Mouse (Mus musculus) G1E (cell line): ENCODE results near the gene Aldh6a1. TPM values are rescaled to one million over a fixed set of nuclear protein-coding genes. Genes with fewer than 3 reads are reported as not detected.

ENCODE experiments used
- ATAC-seq: 2 replicates; pipeline ENCODE4 v1.8.0; 2016; ENCODE audit warnings: mild to moderate bottlenecking; ENCODE audit not compliant: insufficient number of reproducible peaks, poor library complexity, low FRiP score, severe bottlenecking; ENCODE audit errors: extremely low read depth
- DNase-seq: peaks from one replicate; pipeline ENCODE4 v3.0.0; 2012; ENCODE audit warnings: low spot score
- H3K27me3 ChIP-seq: 2 replicates; pipeline ENCODE4 v1.6.1; 2012; ENCODE audit warnings: mild to moderate bottlenecking, low read length, inconsistent platforms; ENCODE audit not compliant: insufficient read depth
- H3K36me3 ChIP-seq: replicated peaks from 2 replicates; pipeline ENCODE3; 2012; ENCODE audit warnings: mild to moderate bottlenecking, inconsistent platforms
- H3K4me1 ChIP-seq: 2 replicates; pipeline ENCODE4 v1.6.1; 2012; ENCODE audit warnings: low read depth, low read length, inconsistent platforms, mixed read lengths; ENCODE audit not compliant: insufficient read depth
- H3K4me3 ChIP-seq: 2 replicates; pipeline ENCODE4 v1.5.1; 2012; ENCODE audit warnings: low read depth, mild to moderate bottlenecking, inconsistent platforms, low read length, moderate library complexity, mixed read lengths
- H3K9me3 ChIP-seq: replicated peaks from 2 replicates; pipeline ENCODE4 v1.6.1; 2012; ENCODE audit warnings: inconsistent platforms
- CTCF ChIP-seq: IDR thresholded peaks from 2 replicates; pipeline ENCODE4 v1.5.1; 2012; ENCODE audit warnings: low read depth, low read length, inconsistent platforms, mixed read lengths
- GATA1 ChIP-seq: IDR thresholded peaks from 2 replicates; pipeline ENCODE4 v1.6.1; 2012; ENCODE audit warnings: borderline replicate concordance, low read length, inconsistent platforms, mixed read lengths
- GATA2 ChIP-seq: IDR thresholded peaks from 2 replicates; pipeline ENCODE4 v1.6.1; 2012; ENCODE audit warnings: low read depth, low read length, inconsistent platforms, borderline replicate concordance
- POLR2AphosphoS5 ChIP-seq: IDR thresholded peaks from 2 replicates; pipeline ENCODE4 v1.6.1; 2012; ENCODE audit warnings: low read depth, low read length, inconsistent platforms; ENCODE audit not compliant: insufficient replicate concordance
- TAL1 ChIP-seq: conservative IDR thresholded peaks from 2 replicates; pipeline ENCODE4 v1.6.1; 2012; ENCODE audit warnings: low read depth, low read length, inconsistent platforms, mixed read lengths
- polyA plus RNA-seq: library from polyadenylated mRNA; stranded (reverse); fragments of >175 nt; gene quantifications from 2 replicates; pipeline ENCODE4 v1.2.3, GENCODE M21; 2012
- total RNA-seq, 2 experiments: library from RNA; stranded (forward) in 1 of 2; stranded (reverse) in 1 of 2; fragments of 200-1000 nt in 1 of 2; fragments of >200 nt in 1 of 2; fragmentation: Nextera tagmentation in 1 of 2; gene quantifications; 2 replicates each; pipeline ENCODE4 v1.2.3; 2014 to 2017

Gene Aldh6a1
- total and polyA plus RNA-seq, 3 experiments = 3.5 to 39.6 (median 16.1) TPM

DNA sequence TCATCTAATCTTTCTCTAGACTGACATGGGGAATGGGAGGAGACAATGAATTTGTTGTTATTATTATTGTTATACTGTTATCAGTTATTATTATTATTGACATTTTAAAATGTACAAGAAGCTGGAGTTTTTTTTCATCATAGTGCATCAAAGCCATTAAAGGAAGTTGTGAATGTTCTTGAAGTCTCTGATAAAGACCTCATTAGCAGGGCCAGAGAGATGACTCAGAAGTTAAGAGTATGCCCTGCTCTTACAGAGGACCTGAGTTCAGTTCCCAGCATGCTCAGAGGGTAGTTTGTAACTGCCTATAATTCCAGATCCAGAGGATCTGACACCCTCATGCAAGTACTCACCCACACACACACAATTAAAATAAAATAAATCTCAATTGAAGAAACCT lies 53.1 kb downstream of the Aldh6a1 start:
- DNase-seq (no peak), ATAC-seq (no peak)
- no peaks in the 10 kb centered on the region for H3K27me3 ChIP-seq
- no peak overlapping the region for H3K4me3 ChIP-seq
- H3K4me1 ChIP-seq = peaks cover 14% of the 10 kb centered on the region
- no peaks in the 10 kb centered on the region for H3K9me3 ChIP-seq
- TF ChIP-seq GATA2 (no peak), GATA1 (no peak), POLR2AphosphoS5 (no peak), TAL1 (no peak), CTCF (no peak)
- H3K36me3 ChIP-seq = peaks cover 55% of the 10 kb centered on the region

DNA sequence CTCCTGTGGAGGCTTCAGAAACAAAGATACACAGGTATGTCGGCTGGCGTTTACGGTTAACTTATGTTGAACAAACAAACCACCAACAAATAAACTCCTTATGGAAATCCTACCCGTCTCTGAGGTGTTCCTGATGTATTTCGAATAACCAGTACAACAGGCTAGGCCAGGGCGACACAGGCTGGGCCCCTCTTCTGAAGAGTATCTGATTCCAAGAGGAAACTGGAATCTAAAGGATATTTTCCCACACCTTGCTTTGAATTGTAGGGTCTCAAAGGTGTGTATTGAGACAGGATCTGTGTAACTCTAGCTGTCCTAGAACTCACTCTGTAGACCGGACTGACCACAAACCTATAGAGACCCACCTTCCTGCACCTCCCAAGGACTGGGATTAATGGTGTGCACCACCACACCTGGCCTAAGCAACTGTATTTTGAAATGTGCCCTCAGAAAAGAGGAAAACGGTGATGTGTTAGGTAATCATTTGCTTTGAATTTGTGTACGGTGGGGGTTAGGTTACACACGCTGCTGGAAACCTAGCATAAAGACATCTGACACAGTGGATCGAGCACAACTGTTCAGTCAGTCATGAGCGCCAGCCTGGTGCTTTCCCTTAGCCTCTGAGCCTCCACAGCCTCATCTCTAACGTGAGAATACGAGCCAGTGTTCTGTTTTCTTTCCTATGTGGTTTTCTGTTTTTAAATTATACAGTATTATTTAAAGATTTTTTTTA lies 53.7 kb downstream of the Aldh6a1 start:
- Histone ChIP-seq H3K4me3 (no peak overlapping the region), H3K9me3 (no peaks in the 10 kb centered on the region)

DNA sequence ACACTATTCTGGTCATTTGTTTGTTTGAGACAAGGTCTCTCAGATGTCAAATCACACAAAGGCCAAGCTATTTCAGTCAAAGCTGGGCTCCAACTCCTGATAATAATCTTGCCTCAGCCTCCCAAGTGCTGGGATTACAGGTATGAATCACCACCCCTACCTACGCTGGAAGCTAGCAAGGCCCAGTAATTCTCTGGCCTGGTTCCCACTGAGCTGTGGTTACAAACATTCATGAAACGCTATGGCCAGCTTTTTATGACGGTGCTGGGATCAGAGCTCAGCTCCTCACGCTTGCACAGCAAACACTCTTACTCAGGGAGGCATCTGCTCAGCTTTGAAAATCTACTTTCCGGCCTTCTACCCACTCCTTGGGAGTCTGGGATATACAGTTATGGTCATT lies 57.0 kb downstream of the Aldh6a1 start:
- Histone ChIP-seq H3K27me3 (no peaks in the 10 kb centered on the region), H3K36me3 (peaks cover 55% of the 10 kb centered on the region), H3K4me3 (no peak overlapping the region), H3K9me3 (no peaks in the 10 kb centered on the region), H3K4me1 (peaks cover 2% of the 10 kb centered on the region; the same call in 1 of the 2 replicates)
- ATAC-seq (no peak), DNase-seq (no peak)
- TF ChIP-seq CTCF (no peak), TAL1 (no peak), GATA1 (no peak), POLR2AphosphoS5 (no peak), GATA2 (no peak)

More for the DNA sequence above, 53.7 kb downstream of the Aldh6a1 start:
- Histone ChIP-seq H3K4me1 (peaks cover 14% of the 10 kb centered on the region), H3K27me3 (no peaks in the 10 kb centered on the region), H3K36me3 (peaks cover 57% of the 10 kb centered on the region)
- ATAC-seq = no peak
- DNase-seq = no peak
- TF ChIP-seq POLR2AphosphoS5 (no peak), CTCF (no peak), TAL1 (no peak), GATA2 (no peak), GATA1 (no peak)

DNA sequence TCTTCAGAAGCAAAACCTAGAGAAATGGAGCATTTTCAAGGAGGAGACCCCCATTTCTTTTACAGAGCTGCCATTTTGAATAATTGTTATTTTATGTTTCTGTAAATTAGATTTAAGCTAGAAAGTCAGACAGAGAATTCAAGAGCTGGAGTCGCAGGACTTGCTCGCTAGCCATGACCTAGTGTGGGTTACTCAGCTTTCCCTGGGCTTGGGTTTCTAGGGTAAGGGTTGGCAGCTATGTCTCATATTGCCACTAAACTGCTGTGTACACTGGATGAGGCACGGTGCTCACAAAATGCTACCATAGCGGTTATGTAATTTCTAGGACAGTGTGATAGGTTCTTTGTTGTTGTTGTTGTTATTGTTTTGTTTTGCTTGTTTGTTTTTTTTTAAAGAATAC lies 58.1 kb downstream of the Aldh6a1 start:
- H3K36me3 ChIP-seq = peaks cover 64% of the 10 kb centered on the region
- ATAC-seq = no peak

DNA sequence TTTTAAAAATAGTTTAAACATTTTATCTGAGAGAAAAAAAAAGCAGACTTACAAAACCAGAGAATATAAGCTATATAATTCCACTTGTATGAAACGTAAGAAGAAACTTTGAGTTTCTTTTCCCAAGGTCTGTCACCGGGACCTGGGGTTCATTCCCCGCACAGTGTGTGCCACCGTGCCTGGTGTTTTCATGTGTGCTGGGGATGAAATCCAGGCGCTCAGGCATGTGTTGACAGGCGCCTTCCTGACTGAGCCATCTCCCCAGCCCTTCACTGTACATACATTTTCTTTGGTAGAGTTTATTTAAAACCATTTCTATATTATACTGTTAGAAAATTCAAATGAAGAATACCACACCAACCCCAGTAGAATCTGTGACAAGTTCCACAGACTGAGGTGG lies 60.5 kb downstream of the Aldh6a1 start:
- TF ChIP-seq GATA2 = no peak
- no peak for TF ChIP-seq GATA1
- TF ChIP-seq POLR2AphosphoS5 = no peak
- TF ChIP-seq TAL1 = no peak
- TF ChIP-seq CTCF = no peak
- Histone ChIP-seq H3K9me3 (no peaks in the 10 kb centered on the region), H3K36me3 (peaks cover 66% of the 10 kb centered on the region), H3K4me1 (peaks cover 3% of the 10 kb centered on the region), H3K27me3 (no peaks in the 10 kb centered on the region), H3K4me3 (no peak overlapping the region)
- DNase-seq = no peak
- no peak for ATAC-seq

More for the DNA sequence above, 58.1 kb downstream of the Aldh6a1 start:
- Histone ChIP-seq H3K4me1 (peaks cover 3% of the 10 kb centered on the region), H3K27me3 (no peaks in the 10 kb centered on the region), H3K9me3 (no peaks in the 10 kb centered on the region), H3K4me3 (no peak overlapping the region)
- no peak for DNase-seq
- TF ChIP-seq POLR2AphosphoS5 = no peak
- TF ChIP-seq GATA2 = no peak
- no peak for TF ChIP-seq GATA1
- TF ChIP-seq TAL1 = no peak
- TF ChIP-seq CTCF = no peak

DNA sequence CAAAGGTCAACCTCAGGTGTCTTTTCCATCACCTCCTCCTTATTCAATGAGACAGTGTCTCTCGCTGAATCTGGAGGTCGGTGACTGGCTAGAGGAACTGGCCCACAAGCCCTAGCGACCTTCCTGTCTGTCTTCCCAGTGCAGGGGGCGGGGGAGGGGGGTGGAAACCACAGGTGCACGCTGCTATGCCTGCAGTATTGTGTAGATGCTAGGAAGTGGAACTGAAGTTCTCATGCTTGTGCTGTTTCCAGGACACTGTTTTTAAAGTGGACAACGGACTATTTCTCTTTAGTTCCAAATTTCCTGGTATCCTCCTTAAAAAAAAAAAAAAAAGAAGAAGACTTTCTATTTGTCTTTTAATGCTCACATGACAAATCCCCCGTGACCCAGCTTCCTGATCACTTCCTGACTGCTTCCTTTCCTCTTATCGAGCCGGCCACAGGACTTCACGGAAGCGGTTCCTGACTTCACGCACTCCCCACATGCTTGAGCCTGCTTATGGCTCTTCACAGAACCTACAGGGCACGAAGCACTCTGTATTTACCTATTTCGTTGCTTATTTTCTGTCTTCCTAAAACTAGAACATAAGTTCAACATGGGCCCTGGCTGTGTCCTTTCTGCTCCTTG lies 61.9 kb downstream of the Aldh6a1 start:
- H3K4me3 ChIP-seq = no peak overlapping the region
- ATAC-seq = no peak
- TF ChIP-seq GATA1 = no peak
- H3K9me3 ChIP-seq = no peaks in the 10 kb centered on the region
- H3K36me3 ChIP-seq = peaks cover 72% of the 10 kb centered on the region
- peaks cover 3% of the 10 kb centered on the region for H3K4me1 ChIP-seq
- DNase-seq = no peak
- no peaks in the 10 kb centered on the region for H3K27me3 ChIP-seq
